Mouse (Mus musculus): ENCODE measurements at regions not wholly inside any gene's neighbourhood (a gene's known extent, or its start where the extent isn't known, plus 50 kb on each side); places are given as distances from the start of the nearest gene placed in this dataset.

- H3K9ac ChIP-seq (replicated peaks), result no peak overlapping the region
- H3K4me2 ChIP-seq (ENCODE audit: low read depth, low read length), result no peak overlapping the region
- no peak overlapping the region for H3K4me3 ChIP-seq (ENCODE audit: low read depth, low read length)
- H3K27ac ChIP-seq (ENCODE audit: low read depth), result no peak overlapping the region
- no peaks in the 10 kb centered on the region for H3K27me3 ChIP-seq (ENCODE audit: insufficient read depth, low read length)
- ATAC-seq, result peak; percentile 100
- H3K4me1 ChIP-seq (ENCODE audit: insufficient read depth), result no peaks in the 10 kb centered on the region
- 69% methylated on average over 7 of the region's 7 CpGs for WGBS (ENCODE audit: insufficient replicate concordance)
- no peaks in the 10 kb centered on the region for H3K36me3 ChIP-seq (replicated peaks; ENCODE audit: insufficient read depth, low read length)
- no peaks in the 10 kb centered on the region for H3K9me3 ChIP-seq (ENCODE audit: low read length)
- no peak for TF ChIP-seq EP300 (IDR thresholded peaks at IDR 0.05; ENCODE audit: low read depth)
- TF ChIP-seq CTCF (IDR thresholded peaks at IDR 0.05; ENCODE audit: low read depth), result no peak
- peak; percentile 90 for DNase-seq
Measured at GRCm38 (mm10) chr1:102628061-102628460, 2140.3 kb upstream of the Cdh20 start.

DNA sequence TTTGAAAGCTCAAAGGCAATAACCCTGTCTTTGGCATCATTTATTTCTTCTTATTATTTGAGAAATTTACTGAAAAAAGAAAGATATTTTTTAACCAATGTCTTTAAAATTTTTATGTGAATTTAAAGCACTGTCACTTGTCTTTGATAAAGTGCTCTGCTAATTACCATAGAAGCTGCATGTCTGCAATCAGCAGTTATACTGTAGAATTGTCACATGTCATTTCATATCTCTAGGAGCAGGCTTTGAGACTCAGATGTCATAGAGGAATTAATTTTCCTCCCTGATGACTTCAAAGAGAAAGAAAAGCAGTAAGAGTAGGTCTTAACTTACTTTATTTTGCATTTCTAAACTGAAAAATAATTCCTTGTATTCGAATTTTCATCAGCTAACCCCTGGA, 2123.9 kb upstream of the Cdh20 start:
- WGBS (ENCODE audit: insufficient replicate concordance), result 34% methylated on average over 1 of the region's 1 CpGs
- H3K4me1 ChIP-seq (ENCODE audit: insufficient read depth), result no peaks in the 10 kb centered on the region
- no peak overlapping the region for H3K27ac ChIP-seq (ENCODE audit: low read depth)
- no peak overlapping the region for H3K4me2 ChIP-seq (ENCODE audit: low read depth, low read length)
- H3K9ac ChIP-seq (replicated peaks), result no peak overlapping the region
- no peaks in the 10 kb centered on the region for H3K9me3 ChIP-seq (ENCODE audit: low read length)
- H3K4me3 ChIP-seq (ENCODE audit: low read depth, low read length), result no peak overlapping the region
- TF ChIP-seq CTCF (IDR thresholded peaks at IDR 0.05; ENCODE audit: low read depth) (no peak), EP300 (IDR thresholded peaks at IDR 0.05; ENCODE audit: low read depth) (no peak)
- H3K36me3 ChIP-seq (replicated peaks; ENCODE audit: insufficient read depth, low read length), result no peaks in the 10 kb centered on the region
- DNase-seq (no peak), ATAC-seq (no peak)
- no peaks in the 10 kb centered on the region for H3K27me3 ChIP-seq (ENCODE audit: insufficient read depth, low read length)

DNA sequence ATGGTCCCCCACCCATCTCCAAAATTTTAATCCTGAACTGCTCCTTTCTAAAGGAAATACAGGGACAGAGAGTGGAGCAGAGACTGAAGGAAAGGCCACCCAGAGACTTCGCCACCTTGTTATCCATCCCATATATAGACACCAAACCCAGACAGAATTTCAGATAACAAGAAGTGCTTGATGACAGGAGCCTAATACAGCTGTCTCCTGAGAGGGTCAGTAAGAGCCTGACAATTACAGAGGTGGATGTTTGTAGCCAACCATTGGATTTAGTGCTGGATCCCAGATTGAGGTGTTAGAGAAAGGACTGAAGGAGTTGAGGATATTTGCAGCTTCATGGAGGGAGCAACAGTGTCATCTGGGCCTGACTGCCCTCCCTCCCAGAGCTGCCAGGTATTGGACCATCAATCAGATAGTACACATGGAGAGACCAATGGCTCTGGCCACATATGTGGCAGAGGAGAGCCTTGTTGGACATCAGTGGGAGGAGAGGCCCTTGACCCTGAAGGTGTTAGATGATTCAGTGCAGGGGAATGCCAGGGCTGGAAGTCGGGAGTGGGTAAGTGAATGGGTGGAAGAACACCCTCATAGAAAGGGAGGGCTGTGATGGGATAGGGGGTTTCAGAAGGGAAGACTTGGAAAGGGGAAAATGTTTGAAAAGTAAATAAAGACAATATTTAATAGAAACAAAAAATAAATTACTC, 2080.8 kb upstream of the Cdh20 start:
- no peak overlapping the region for H3K4me3 ChIP-seq (ENCODE audit: low read depth, low read length)
- H3K4me2 ChIP-seq (ENCODE audit: low read depth, low read length), result no peak overlapping the region
- no peaks in the 10 kb centered on the region for H3K27me3 ChIP-seq (ENCODE audit: insufficient read depth, low read length)
- H3K9ac ChIP-seq (replicated peaks), result no peak overlapping the region
- 70% methylated on average over 2 of the region's 2 CpGs for WGBS (ENCODE audit: insufficient replicate concordance)
- DNase-seq (no peak), ATAC-seq (no peak)
- no peaks in the 10 kb centered on the region for H3K4me1 ChIP-seq (ENCODE audit: insufficient read depth)
- no peaks in the 10 kb centered on the region for H3K36me3 ChIP-seq (replicated peaks; ENCODE audit: insufficient read depth, low read length)
- TF ChIP-seq CTCF (IDR thresholded peaks at IDR 0.05; ENCODE audit: low read depth) (no peak), EP300 (IDR thresholded peaks at IDR 0.05; ENCODE audit: low read depth) (no peak)
- no peaks in the 10 kb centered on the region for H3K9me3 ChIP-seq (ENCODE audit: low read length)
- no peak overlapping the region for H3K27ac ChIP-seq (ENCODE audit: low read depth)

GRCm38 (mm10) chr1:102716459-102716858, 2051.9 kb upstream of the Cdh20 start:
- ATAC-seq (no peak), DNase-seq (no peak)
- no peaks in the 10 kb centered on the region for H3K9me3 ChIP-seq (ENCODE audit: low read length)
- no peak overlapping the region for H3K9ac ChIP-seq (replicated peaks)
- H3K4me2 ChIP-seq (ENCODE audit: low read depth, low read length), result no peak overlapping the region
- no peak overlapping the region for H3K27ac ChIP-seq (ENCODE audit: low read depth)
- 64% methylated on average over 2 of the region's 2 CpGs for WGBS (ENCODE audit: insufficient replicate concordance)
- H3K36me3 ChIP-seq (replicated peaks; ENCODE audit: insufficient read depth, low read length), result no peaks in the 10 kb centered on the region
- TF ChIP-seq CTCF (IDR thresholded peaks at IDR 0.05; ENCODE audit: low read depth), result no peak
- TF ChIP-seq EP300 (IDR thresholded peaks at IDR 0.05; ENCODE audit: low read depth), result no peak
- no peaks in the 10 kb centered on the region for H3K4me1 ChIP-seq (ENCODE audit: insufficient read depth)
- H3K4me3 ChIP-seq (ENCODE audit: low read depth, low read length), result no peak overlapping the region
- no peaks in the 10 kb centered on the region for H3K27me3 ChIP-seq (ENCODE audit: insufficient read depth, low read length)

DNA sequence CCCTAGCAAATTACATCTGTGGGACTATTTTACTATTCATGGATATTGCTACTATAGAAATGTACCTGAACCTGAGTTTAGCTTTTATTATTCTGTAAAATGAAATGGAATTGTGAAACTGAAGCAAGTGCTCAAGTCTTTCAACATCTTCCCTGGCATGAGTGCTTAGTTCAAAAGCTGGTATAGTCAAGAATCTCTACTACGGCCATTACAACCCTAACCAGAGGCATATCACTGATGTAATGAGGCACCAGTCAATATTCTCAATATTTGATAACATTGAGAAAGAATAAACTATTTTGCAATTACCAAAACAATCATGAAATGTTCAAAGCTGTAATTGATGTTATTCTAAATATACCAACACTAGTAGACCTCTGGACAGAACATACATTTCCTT, 2034.3 kb upstream of the Cdh20 start:
- WGBS (ENCODE audit: insufficient replicate concordance), result 89% methylated on average over 1 of the region's 1 CpGs
- TF ChIP-seq EP300 (IDR thresholded peaks at IDR 0.05; ENCODE audit: low read depth) (no peak), CTCF (IDR thresholded peaks at IDR 0.05; ENCODE audit: low read depth) (no peak)
- Histone ChIP-seq H3K4me3 (ENCODE audit: low read depth, low read length) (no peak overlapping the region), H3K27ac (ENCODE audit: low read depth) (no peak overlapping the region), H3K4me1 (ENCODE audit: insufficient read depth) (no peaks in the 10 kb centered on the region), H3K9ac (replicated peaks) (no peak overlapping the region), H3K27me3 (ENCODE audit: insufficient read depth, low read length) (no peaks in the 10 kb centered on the region), H3K36me3 (replicated peaks; ENCODE audit: insufficient read depth, low read length) (no peaks in the 10 kb centered on the region), H3K4me2 (ENCODE audit: low read depth, low read length) (no peak overlapping the region), H3K9me3 (ENCODE audit: low read length) (no peaks in the 10 kb centered on the region)
- ATAC-seq (no peak), DNase-seq (no peak)

DNA sequence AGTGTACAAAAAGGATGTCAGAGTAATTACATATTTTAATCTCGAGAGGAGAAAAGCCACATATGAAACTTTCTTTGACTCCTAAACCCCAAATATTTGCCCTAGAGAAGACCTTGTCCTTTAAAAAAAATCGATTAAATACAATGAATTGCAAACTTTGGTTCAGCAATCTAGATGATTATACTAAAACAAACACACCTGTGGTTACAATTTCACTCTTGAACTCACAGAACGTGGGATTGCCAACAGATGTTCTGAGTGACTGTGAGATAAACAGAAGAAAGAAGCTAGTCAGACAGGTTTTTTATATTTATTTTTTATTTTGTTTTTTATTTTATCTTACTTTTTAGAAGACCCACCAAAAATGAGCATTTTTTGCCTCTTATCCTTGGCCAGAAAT, 2032.9 kb upstream of the Cdh20 start:
- H3K4me2 ChIP-seq (ENCODE audit: low read depth, low read length), result no peak overlapping the region
- DNase-seq (no peak), ATAC-seq (no peak)
- 55% methylated on average over 3 of the region's 3 CpGs for WGBS (ENCODE audit: insufficient replicate concordance)
- no peaks in the 10 kb centered on the region for H3K36me3 ChIP-seq (replicated peaks; ENCODE audit: insufficient read depth, low read length)
- TF ChIP-seq EP300 (IDR thresholded peaks at IDR 0.05; ENCODE audit: low read depth) (no peak), CTCF (IDR thresholded peaks at IDR 0.05; ENCODE audit: low read depth) (no peak)
- no peak overlapping the region for H3K27ac ChIP-seq (ENCODE audit: low read depth)
- no peak overlapping the region for H3K4me3 ChIP-seq (ENCODE audit: low read depth, low read length)
- no peaks in the 10 kb centered on the region for H3K4me1 ChIP-seq (ENCODE audit: insufficient read depth)
- no peaks in the 10 kb centered on the region for H3K27me3 ChIP-seq (ENCODE audit: insufficient read depth, low read length)
- no peaks in the 10 kb centered on the region for H3K9me3 ChIP-seq (ENCODE audit: low read length)
- no peak overlapping the region for H3K9ac ChIP-seq (replicated peaks)

Measured in liver, postnatal 0 days (tissue).